Mouse (Mus musculus) neutrophil, adult 5-6 weeks (primary cell): ENCODE measurements around the gene Rhbdl3. TPM values are rescaled to one million over a fixed set of nuclear protein-coding genes. Genes with fewer than 3 reads are reported as not detected.

Experiments
- ATAC-seq: fragments of 151-379, 151-347 bp; 2 replicates; pipeline ENCODE4 v1.8.0; 2017; ENCODE audit warnings: mild to moderate bottlenecking, moderate TSS enrichment; ENCODE audit not compliant: insufficient number of reproducible peaks, poor library complexity, low FRiP score, severe bottlenecking; ENCODE audit errors: extremely low read depth
- total RNA-seq: library from RNA; stranded (forward); fragments of 200-1000 nt; gene quantifications from 2 replicates; pipeline ENCODE4 v1.2.3, GENCODE M21; 2017

The Rhbdl3 gene
- 0.25 TPM in 1 of 2 replicates, not detected in the other for total RNA-seq

DNA sequence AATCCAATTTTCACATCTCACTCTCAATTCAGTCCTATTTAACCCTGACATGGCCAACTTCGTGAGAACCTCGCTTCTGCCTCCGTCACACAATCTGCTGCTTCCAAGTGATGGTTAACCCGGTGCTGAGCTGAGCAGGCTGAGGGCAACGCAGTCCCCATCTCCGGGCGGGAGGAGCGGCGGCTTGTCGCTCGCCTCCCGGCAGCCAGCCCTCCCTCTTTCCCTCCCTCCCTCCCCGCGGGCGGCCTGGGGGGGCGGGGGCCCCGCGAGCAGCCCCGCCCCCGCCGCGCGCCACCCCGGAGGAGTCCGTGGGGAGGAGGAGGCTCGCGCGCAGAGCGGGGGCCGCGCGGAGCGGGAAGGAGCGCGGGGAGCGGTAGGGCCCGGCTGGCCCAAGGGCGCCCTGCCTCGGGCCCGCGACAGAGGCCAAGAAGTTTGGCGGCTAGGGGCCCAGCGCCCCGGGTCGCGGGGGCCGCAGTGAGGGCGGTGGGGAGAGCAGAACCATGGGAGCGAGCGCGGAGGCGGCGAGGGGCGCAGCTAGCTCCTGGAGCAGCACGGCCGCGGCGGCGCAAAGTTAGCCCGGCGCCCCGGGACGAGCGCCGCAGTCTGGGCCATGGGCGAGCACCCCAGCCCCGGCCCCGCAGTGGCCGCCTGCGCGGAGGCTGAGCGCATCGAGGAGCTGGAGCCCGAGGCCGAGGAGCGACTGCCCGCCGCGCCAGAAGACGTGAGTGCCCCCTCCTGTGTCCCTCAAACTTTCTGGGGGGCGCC lies at the start of gene Rhbdl3:
TSS of gene Rhbdl3 (plus strand) at position 362 of the 765 bp plus-strand sequence.
- no peak for ATAC-seq

GRCm38 (mm10) chr11:80264137-80264536 lies 36.6 kb upstream of the Rhbdl3 start:
- ATAC-seq = no peak

DNA sequence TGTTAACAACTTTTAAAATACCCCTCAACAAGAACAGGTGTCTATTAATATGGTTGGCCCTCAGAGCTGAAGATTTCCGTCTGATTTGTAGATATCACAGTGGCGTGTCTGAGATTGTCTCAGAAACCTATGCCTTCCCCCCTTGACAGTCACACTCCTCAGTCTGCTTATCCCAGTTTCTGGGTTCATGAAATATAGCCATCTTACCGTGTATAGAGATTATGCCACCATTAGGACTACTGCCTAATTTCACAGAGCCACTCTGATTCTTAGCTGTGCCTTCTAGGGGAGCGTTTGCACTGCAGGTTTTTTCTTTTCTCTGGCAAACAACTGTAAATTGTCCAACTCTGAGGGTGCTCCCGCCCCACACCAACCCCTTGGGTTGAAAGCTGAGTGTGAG lies 29.6 kb upstream of the Rhbdl3 start:
- ATAC-seq = no peak

- ATAC-seq = no peak
These were observed 25.7 kb upstream of the Rhbdl3 start for GRCm38 (mm10) chr11:80275011-80275410.

GRCm38 (mm10) chr11:80278054-80278453 lies 22.7 kb upstream of the Rhbdl3 start:
- no peak for ATAC-seq

GRCm38 (mm10) chr11:80283786-80284185 lies 16.9 kb upstream of the Rhbdl3 start:
- no peak for ATAC-seq

- ATAC-seq = no peak
These were observed 16.1 kb upstream of the Rhbdl3 start for GRCm38 (mm10) chr11:80284641-80285040.

GRCm38 (mm10) chr11:80287150-80287549 lies 13.6 kb upstream of the Rhbdl3 start:
- peak; percentile 72 for ATAC-seq

DNA sequence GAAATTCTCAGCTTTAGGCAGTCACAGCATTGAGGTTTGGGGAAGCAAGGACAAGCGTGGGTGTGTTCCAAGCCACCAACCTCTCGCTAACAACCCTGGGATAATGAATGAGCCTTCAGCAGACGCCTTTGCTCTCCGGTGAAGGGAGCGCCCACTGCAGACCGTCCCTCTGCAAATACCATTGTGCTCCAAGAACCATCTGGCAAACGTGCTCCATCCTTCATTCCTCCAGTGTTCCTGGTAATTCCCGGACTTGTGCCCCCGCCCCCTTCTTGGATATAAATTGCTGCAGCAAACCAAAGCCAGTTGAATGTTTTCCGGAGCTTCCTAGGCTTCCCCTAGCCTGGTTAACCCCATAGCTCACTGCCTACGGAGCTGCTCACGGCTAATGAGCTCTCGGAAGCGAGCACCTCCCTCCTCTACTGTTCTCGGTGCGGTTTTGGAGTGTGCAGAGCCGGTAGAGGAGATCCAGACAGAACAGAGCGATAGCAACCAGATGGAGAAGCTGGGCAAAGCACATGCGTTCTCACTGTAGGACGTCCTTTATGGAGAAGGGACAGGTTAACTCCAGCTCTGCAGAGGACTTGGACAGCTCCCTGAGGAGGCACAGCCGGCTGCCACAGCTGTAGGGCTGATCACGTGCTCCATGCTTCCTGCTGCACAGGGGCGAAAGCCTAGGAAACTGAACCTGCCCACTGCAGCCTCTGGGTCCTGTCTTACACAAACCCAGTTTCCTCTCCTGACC lies 10.8 kb upstream of the Rhbdl3 start:
- ATAC-seq = no peak

DNA sequence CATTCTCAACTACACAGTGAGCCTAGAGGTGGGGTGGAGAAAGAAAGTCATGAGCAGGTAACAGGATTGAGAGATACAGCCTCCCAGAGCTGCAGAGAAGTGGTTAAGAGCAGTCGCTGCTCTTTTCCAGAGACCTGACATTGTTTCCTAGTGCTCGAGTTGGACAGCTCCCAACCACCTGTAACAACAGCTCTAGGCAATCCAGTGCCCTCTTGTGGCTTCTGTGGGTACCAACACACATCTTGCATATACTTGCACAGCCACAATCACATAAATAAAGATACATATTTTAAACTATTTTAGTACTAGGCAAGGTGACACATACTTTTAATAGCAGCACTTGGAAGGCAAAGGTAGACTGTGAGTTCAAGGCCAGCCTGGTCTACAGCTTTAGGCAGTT lies 9.7 kb upstream of the Rhbdl3 start:
- ATAC-seq = no peak

DNA sequence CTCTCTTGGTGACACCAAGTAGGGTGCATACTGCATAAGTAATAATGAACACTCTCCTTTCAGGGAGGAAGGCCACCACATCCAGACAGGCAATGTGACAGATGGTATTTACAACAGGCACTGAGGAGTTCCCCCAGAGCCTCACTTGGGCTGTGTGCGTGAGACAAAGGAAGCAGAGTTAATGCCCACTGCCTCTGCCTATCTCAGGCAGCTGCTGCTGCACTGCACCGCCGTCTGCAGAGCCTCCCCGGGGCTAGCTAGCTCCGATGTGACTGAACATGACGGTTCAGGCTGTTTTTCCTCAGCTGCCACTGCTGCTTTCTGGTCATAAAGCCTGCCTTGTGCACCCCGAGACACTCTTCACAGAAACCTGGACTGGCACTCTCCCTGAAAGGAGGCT lies 8.2 kb upstream of the Rhbdl3 start:
- ATAC-seq = no peak

GRCm38 (mm10) chr11:80295066-80295465 lies 5.6 kb upstream of the Rhbdl3 start:
- no peak for ATAC-seq

- ATAC-seq = no peak
These were observed 4.9 kb upstream of the Rhbdl3 start for GRCm38 (mm10) chr11:80295785-80296184.

DNA sequence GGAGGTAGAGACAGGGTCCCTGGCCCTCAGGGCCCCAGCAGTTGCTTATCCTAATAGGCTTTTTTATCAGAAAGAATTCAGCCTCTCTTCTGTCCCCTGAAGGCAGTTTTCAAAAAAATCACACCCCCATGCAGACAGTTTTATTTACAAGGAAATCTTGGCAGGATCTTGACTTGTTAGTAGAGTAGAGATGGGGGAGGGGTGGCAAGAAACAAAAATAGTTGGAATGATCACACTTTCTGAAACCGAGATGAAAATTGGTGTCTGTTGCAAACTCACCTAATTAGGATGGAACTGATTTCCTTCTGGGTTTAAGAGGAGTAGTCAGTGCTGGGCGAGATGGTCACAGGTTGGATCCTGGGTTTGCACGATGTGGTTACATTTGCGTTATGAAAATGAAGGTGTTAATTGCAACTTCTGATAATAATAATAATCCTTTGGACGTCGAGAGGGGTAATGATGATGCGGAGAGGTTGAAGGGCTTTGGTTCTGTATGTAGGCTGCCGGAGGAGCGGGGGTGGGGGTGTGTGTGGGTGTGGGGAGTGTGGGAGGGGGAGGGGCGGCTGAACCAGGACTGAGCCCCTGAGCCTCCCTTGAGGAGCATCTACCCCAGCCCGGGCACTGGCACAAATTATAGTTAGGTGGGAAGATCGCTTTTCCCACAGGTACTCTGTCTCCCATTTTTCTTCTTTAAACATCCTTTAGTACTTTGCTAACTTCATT lies 1.0 kb upstream of the Rhbdl3 start:
- no peak for ATAC-seq

DNA sequence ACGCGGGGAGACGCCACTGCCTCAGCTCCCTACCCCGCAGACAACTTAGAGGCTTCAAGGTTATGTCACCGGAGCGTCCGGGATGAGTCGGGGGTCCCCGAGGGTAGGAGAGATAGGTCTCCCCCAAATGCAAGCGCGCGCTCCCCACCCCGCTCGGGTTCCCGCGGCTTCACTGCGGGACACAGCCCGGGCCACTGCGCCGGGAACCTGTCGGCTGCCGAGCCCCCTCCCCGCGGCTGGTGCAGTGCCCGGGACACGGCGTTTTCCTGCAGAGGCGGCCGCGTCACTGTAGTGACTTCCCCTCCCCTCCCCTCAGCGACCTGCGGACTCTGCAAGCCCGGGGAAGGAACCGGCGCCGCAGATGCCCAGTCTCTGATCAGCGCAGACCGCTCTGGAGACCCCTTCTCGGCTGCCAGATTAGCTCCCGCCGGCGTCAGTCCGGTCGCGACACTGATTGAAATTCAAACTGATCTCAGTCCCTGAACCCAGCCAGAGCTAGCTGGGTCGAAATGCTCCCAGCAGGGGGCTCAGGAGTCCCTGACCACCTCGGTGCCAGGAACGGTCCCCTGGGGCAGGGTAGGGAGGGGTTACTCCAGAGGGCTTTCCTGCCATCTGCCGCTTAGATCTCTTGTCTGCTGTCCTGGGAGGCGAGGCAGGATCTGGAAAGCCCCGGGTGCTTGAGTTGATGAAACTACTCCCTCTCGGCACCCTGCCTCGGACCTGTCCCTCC lies 769 bp downstream of the Rhbdl3 start:
- ATAC-seq = peak; percentile 20; the same call in 1 of the 2 replicates

GRCm38 (mm10) chr11:80302046-80302390 lies 1.3 kb downstream of the Rhbdl3 start:
- ATAC-seq = no peak

- ATAC-seq = peak; percentile 60; the same call in 1 of the 2 replicates
These were observed 1.8 kb downstream of the Rhbdl3 start for GRCm38 (mm10) chr11:80302536-80302935.

GRCm38 (mm10) chr11:80303746-80304145 lies 3.0 kb downstream of the Rhbdl3 start:
- ATAC-seq = no peak

GRCm38 (mm10) chr11:80304846-80305245 lies 4.1 kb downstream of the Rhbdl3 start:
- ATAC-seq = no peak
